Mouse (Mus musculus) neural tube, embryonic 14.5 days (tissue): Measurements from ENCODE around the gene En1. TPM values are rescaled to one million over a fixed set of nuclear protein-coding genes. Genes with fewer than 3 reads are reported as not detected.

Source experiments
- ATAC-seq: fragments of 200-750 bp; cut with Nextera tagmentation; 2 replicates; pipeline ENCODE4 v1.8.0; 2017; ENCODE audit warnings: low read depth, mild to moderate bottlenecking, moderate TSS enrichment, moderate library complexity
- H3K27ac ChIP-seq: fragments of 300-500 bp; sonication (generic); 2 replicates; pipeline ENCODE4 v1.5.1; 2014; ENCODE audit warnings: low read depth, mild to moderate bottlenecking, control low read depth, low read length, moderate library complexity, mixed read lengths
- H3K27me3 ChIP-seq: fragments of 300-500 bp; sonication (generic); 2 replicates; pipeline ENCODE4 v1.6.1; 2014; ENCODE audit warnings: low read length; ENCODE audit not compliant: control insufficient read depth, insufficient read depth
- H3K36me3 ChIP-seq: fragments of 300-500 bp; sonication (generic); 2 replicates; pipeline ENCODE4 v1.6.1; 2014; ENCODE audit warnings: low read length, mixed read lengths; ENCODE audit not compliant: control insufficient read depth, insufficient read depth
- H3K4me1 ChIP-seq: fragments of 300-500 bp; sonication (generic); 2 replicates; pipeline ENCODE4 v1.6.1; 2014; ENCODE audit warnings: low read length; ENCODE audit not compliant: control insufficient read depth, insufficient read depth
- H3K4me2 ChIP-seq: fragments of 300-500 bp; sonication (generic); 2 replicates; pipeline ENCODE4 v1.6.1; 2014; ENCODE audit warnings: mild to moderate bottlenecking, low read depth, low read length, control low read depth
- H3K4me3 ChIP-seq: fragments of 300-500 bp; sonication (generic); 2 replicates; pipeline ENCODE4 v1.5.1; 2014; ENCODE audit warnings: low read depth, low read length, control low read depth, mixed read lengths
- H3K9ac ChIP-seq: fragments of 300-500 bp; sonication (generic); replicated peaks from 2 replicates; pipeline ENCODE4 v1.6.1; 2014; ENCODE audit warnings: low read depth, mild to moderate bottlenecking, control low read depth, low read length, mixed read lengths
- H3K9me3 ChIP-seq: fragments of 300-500 bp; sonication (generic); 2 replicates; pipeline ENCODE4 v1.6.1; 2016; ENCODE audit warnings: low read length; ENCODE audit not compliant: control insufficient read depth
- WGBS: fragments of 180-500 bp; shearing (Covaris S2); extraction: QIAGEN DNeasy Blood & Tissue Kit; methylation state at CpG from one replicate; pipeline ENCODE4 v1.1.7; 2014; 5-methylcytosine and 5-hydroxymethylcytosine counted together
- polyA plus RNA-seq: library from polyadenylated mRNA; unstranded; fragments of >200 nt; fragmentation: Nextera tagmentation; extraction: Ambion mirVana; gene quantifications from 2 replicates; pipeline ENCODE4 v1.2.1, GENCODE M21; 2014

Gene En1
- polyA plus RNA-seq, 1 experiment from 2014 or later = 2.1 TPM

DNA sequence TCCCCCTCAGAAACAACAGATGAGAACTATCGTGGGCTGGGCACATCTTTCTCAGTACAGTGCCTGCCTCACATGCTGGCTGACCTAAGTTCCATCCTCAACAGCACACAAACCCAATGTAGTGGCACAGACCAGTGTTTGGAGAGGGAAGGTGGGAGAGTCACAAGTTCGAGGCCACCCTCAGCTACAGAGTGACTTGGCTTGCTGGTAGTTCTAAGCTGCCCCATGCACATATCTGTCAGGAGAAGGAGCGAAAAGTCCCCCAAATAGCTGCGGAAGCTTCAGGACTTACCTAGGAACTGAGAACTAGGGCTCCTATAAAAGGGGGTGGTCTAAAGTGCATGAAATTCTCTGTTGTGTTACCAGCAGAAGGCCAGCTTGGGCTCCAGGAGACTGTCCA lies 14.3 kb upstream of the En1 start:
- Histone ChIP-seq H3K4me1 (no peaks in the 10 kb centered on the region), H3K9ac (no peak overlapping the region), H3K27ac (no peak overlapping the region), H3K9me3 (no peaks in the 10 kb centered on the region), H3K36me3 (no peaks in the 10 kb centered on the region), H3K4me2 (no peak overlapping the region), H3K27me3 (peaks cover 12% of the 10 kb centered on the region), H3K4me3 (no peak overlapping the region)
- ATAC-seq = no peak
- 78% methylated on average over 4 of the region's 4 CpGs for WGBS

DNA sequence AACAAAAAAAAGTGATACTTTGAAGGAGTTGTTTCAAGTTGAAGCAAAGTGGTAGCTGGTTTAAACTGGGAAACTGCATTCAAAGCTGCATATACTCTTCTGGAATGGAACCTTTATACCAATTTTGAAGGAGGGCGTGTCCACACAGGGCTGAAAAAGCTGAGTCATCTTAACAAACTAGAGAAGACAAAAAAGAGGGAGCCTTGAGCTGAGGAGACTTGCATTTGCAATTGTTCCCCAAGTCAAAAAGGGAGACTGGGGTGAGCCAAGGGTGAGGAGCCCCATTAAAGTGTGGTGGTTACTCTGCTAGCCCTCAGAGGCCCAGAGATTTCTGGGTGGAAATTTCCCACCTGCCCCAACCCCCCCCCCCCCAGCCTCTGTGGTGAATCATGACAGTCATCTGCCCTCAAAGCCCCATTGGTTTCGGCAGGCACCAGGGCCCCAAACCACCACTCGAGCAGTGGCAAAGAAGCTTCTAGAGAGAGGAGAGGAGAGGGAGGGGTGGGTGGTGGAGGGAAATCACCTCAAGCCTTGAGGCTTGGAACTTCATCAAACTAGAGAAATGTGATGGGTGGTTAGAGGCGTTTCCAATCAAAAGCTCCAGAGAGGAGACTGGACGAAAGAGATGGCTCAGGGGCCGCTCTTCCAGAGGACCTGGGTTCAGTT lies 13.7 kb upstream of the En1 start:
- H3K4me3 ChIP-seq = no peak overlapping the region
- H3K36me3 ChIP-seq = no peaks in the 10 kb centered on the region
- H3K4me1 ChIP-seq = no peaks in the 10 kb centered on the region
- H3K9ac ChIP-seq = no peak overlapping the region
- H3K4me2 ChIP-seq = no peak overlapping the region
- H3K27me3 ChIP-seq = peaks cover 17% of the 10 kb centered on the region
- no peak for ATAC-seq
- no peaks in the 10 kb centered on the region for H3K9me3 ChIP-seq
- H3K27ac ChIP-seq = no peak overlapping the region
- 77% methylated on average over 6 of the region's 6 CpGs for WGBS

DNA sequence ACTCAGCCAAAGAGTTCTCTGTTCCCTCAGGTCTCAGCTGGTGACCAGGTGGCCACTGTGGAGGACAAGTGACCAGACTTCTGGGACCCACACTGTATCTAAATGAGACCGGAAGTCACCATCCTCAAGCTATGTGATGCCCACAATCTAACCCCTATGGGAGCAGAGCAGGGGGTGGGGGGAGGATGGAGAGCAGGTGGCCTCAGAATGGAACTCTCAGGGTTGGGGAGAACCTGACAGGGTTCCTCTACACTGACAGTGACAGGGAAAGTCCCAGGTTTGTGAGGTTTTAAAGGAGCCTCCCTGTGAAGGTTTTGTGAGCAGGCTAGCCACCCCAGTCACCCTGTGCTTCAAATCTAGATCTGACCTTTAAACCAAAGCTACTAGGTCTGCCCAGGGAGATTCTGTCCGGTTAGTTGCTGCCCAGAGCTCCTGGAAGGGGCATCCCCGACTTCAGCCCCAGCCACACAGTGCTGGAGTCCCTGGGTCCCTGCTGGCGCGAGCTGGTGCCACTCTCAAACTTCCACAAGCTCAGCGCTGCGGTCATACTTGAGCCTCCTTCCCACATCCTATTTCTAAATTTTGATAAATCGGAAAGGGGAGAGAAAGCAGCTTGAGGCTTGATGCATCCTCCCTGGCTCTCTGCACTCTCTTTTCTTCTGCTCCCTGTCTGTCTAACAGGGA lies 8.8 kb upstream of the En1 start:
- Histone ChIP-seq H3K4me3 (no peak overlapping the region), H3K4me2 (no peak overlapping the region), H3K27me3 (peaks cover 50% of the 10 kb centered on the region), H3K9me3 (no peaks in the 10 kb centered on the region), H3K9ac (no peak overlapping the region), H3K4me1 (no peaks in the 10 kb centered on the region), H3K36me3 (no peaks in the 10 kb centered on the region), H3K27ac (no peak overlapping the region)
- no peak for ATAC-seq
- WGBS = 10% methylated on average over 8 of the region's 8 CpGs

DNA sequence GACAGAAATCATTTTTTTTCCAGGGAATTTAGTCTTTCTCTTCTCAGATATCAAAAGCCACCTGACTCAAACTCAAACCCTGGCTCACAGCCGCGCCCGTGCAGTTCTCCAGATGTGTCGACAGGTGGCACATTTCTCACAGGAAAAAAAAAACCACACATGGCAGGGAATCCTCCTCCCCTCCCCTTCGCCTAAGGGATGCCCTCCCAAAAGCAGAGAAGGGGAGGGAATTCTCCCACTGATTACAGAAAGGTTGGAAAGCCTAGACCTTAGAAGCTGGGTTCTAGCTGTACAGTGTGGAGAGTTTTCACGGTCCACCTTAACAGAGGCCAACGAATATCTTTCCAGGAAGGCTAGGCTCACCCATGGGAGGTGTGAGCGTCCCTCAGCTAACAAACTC lies 7.6 kb upstream of the En1 start:
- Histone ChIP-seq H3K9me3 (no peaks in the 10 kb centered on the region), H3K4me2 (no peak overlapping the region), H3K4me3 (no peak overlapping the region), H3K27ac (no peak overlapping the region), H3K4me1 (no peaks in the 10 kb centered on the region), H3K27me3 (peaks cover 63% of the 10 kb centered on the region), H3K36me3 (no peaks in the 10 kb centered on the region), H3K9ac (no peak overlapping the region)
- ATAC-seq = peak; percentile 35; the same call in 1 of the 2 replicates
- WGBS = 0% methylated on average over 8 of the region's 8 CpGs

DNA sequence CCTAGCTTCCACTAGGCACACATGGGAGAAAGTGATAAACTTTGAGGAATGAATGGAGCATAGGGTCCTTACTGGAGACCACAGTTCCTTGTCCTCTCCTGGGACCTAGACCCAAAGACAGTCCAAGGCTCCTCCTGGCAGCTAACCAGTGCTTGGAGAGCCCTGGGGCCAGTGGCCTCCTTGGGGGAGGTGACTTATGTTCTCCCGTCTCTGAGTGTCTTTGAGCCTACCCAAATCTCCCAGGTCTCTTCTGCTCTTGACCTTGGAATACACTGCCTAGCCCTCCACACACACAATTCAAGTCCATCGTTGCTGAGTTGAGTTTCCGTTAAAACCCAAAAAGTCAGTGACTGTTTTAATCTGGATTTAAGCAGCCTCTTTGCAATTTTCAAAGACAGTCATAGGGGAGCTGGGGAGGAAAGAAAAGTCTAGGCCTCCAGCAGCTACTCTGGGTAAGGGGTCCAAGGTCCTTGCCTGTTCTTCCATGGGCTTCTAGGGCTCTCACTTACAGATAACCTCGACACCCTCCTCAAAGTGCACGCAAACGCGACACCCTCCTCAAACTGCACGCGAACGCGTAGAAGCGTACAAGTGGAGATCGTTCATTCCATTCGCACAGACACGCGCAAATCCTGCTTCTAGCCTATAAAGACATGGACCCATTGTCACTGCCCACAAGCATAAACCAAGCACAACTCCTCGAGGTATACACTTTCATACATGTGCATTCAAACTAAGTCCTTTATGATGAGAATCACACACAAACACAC lies 6.6 kb upstream of the En1 start:
- H3K4me2 ChIP-seq = no peak overlapping the region
- H3K4me3 ChIP-seq = no peak overlapping the region
- H3K27ac ChIP-seq = no peak overlapping the region
- WGBS = 2% methylated on average over 17 of the region's 17 CpGs
- ATAC-seq = no peak
- H3K36me3 ChIP-seq = no peaks in the 10 kb centered on the region
- peaks cover 71% of the 10 kb centered on the region for H3K27me3 ChIP-seq
- H3K4me1 ChIP-seq = no peaks in the 10 kb centered on the region
- no peaks in the 10 kb centered on the region for H3K9me3 ChIP-seq
- no peak overlapping the region for H3K9ac ChIP-seq

DNA sequence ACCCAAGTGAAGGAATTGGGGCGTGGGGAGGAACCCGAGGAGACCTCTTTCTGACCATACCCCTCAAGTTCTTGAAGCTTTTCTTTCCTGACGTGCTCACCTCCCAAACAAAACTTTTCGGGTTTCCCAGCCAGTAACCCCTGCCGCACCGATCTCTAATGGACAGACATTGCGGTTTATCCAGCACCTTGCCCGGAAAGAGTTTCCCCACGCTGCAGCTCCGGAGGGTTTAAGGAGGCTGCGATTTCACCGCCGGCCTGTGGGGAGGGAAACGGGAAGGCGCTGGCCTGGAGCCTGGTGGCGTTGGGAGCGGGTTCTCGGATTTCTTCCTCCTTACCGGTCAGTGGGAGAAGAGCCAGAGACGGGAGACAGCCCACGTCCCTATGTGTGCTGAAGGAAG lies 5.9 kb upstream of the En1 start:
- Histone ChIP-seq H3K27ac (no peak overlapping the region), H3K9ac (no peak overlapping the region), H3K4me3 (no peak overlapping the region), H3K36me3 (no peaks in the 10 kb centered on the region), H3K4me2 (no peak overlapping the region), H3K4me1 (no peaks in the 10 kb centered on the region), H3K9me3 (no peaks in the 10 kb centered on the region), H3K27me3 (peaks cover 77% of the 10 kb centered on the region)
- no peak for ATAC-seq
- WGBS = under 1% methylated on average over 21 of the region's 21 CpGs

DNA sequence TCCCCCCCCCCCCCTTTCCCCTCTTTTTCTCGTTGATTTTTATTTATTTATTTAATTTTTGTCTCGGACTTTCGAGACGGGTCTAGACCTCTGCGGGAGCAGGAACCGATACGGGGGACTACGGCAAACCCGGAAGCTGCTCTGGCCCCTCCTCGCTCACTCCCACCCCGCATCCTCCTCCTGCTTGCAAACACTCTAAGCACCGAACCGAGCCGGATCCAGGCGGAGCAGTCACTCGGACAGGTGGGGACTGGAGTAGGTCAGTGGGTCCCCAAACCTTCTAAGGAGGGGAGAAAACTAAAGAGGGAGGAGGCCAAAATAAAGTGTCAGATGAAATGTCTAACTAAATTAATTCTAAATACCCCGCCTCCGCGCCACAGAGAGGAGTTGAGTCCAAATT lies 5.4 kb upstream of the En1 start:
- H3K27ac ChIP-seq = no peak overlapping the region
- H3K4me1 ChIP-seq = no peaks in the 10 kb centered on the region
- no peaks in the 10 kb centered on the region for H3K36me3 ChIP-seq
- H3K9me3 ChIP-seq = no peaks in the 10 kb centered on the region
- ATAC-seq = no peak
- peaks cover 79% of the 10 kb centered on the region for H3K27me3 ChIP-seq
- under 1% methylated on average over 19 of the region's 19 CpGs for WGBS
- no peak overlapping the region for H3K4me3 ChIP-seq
- H3K4me2 ChIP-seq = no peak overlapping the region
- no peak overlapping the region for H3K9ac ChIP-seq

DNA sequence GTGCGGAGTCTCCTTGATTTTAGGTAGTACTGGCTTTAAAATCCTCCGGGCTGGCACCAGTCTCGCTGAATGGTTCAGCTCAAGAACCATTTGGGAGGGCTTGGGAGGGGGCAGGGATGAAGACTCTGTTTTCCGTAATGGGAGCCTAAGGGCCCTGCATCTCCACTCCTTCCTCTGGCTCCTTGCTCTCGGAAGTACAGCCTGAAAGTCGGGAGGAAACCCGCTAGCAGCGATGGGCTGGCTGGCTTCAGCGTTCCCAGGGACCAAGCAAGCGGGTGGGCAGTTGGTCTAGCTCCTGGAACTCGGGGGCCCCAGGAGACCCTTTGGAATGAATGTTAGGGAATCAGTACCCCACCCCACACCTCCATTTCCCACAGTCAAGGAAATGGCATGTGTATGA lies 4.9 kb upstream of the En1 start:
- no peak overlapping the region for H3K27ac ChIP-seq
- no peak overlapping the region for H3K4me2 ChIP-seq
- no peaks in the 10 kb centered on the region for H3K36me3 ChIP-seq
- no peak overlapping the region for H3K4me3 ChIP-seq
- H3K9me3 ChIP-seq = no peaks in the 10 kb centered on the region
- peaks cover 76% of the 10 kb centered on the region for H3K27me3 ChIP-seq
- WGBS = under 1% methylated on average over 11 of the region's 11 CpGs
- no peak overlapping the region for H3K9ac ChIP-seq
- ATAC-seq = no peak
- H3K4me1 ChIP-seq = no peaks in the 10 kb centered on the region
